Mouse (Mus musculus) monocyte, adult 5-6 weeks (primary cell): ENCODE results near the gene Hirip3. TPM values are rescaled to one million over a fixed set of nuclear protein-coding genes. Genes with fewer than 3 reads are reported as not detected.

Source experiments
- ATAC-seq: fragments of 153-309, 156-312 bp; replicated peaks from 2 replicates; pipeline ENCODE4 v1.8.0; 2017; ENCODE audit warnings: mild to moderate bottlenecking; ENCODE audit not compliant: low TSS enrichment, insufficient number of reproducible peaks, severe bottlenecking, poor library complexity, low FRiP score
- total RNA-seq: library from RNA; stranded (forward); fragments of 200-1000, 200-491, 200-594 nt; gene quantifications from 3 replicates; pipeline ENCODE4 v1.2.3, GENCODE M21; 2017

Hirip3 gene
- total RNA-seq, 1 experiment from 2014 or later, result 11.8 TPM

GRCm38 (mm10) chr7:126850161-126850560, 11.6 kb upstream of the Hirip3 start:
- ATAC-seq, result no peak

- ATAC-seq, result no peak
Observed at GRCm38 (mm10) chr7:126851192-126851591, 10.6 kb upstream of the Hirip3 start.

GRCm38 (mm10) chr7:126853454-126853853, 8.3 kb upstream of the Hirip3 start:
- ATAC-seq, result no peak

GRCm38 (mm10) chr7:126855641-126856040, 6.1 kb upstream of the Hirip3 start:
- ATAC-seq, result no peak

GRCm38 (mm10) chr7:126856741-126857420, 4.9 kb upstream of the Hirip3 start:
- ATAC-seq, result no peak

GRCm38 (mm10) chr7:126860987-126861386, 785 bp upstream of the Hirip3 start:
- ATAC-seq, result no peak

- peak; percentile 47 for ATAC-seq
Observed at GRCm38 (mm10) chr7:126862147-126862784, 494 bp downstream of the Hirip3 start, which contains the start of gene Ino80e. Gene Ino80e (minus strand): TSS chr7:126862377.

GRCm38 (mm10) chr7:126863791-126864190, 2.0 kb downstream of the Hirip3 start:
- ATAC-seq, result no peak

- ATAC-seq, result no peak
Observed at GRCm38 (mm10) chr7:126867534-126867933, 5.8 kb downstream of the Hirip3 start.

GRCm38 (mm10) chr7:126868003-126868402, 6.2 kb downstream of the Hirip3 start:
- no peak for ATAC-seq

GRCm38 (mm10) chr7:126869780-126870519, 8.2 kb downstream of the Hirip3 start:
- ATAC-seq, result no peak

- no peak for ATAC-seq
Observed at GRCm38 (mm10) chr7:126870520-126870891, 8.7 kb downstream of the Hirip3 start.

GRCm38 (mm10) chr7:126877239-126877638, 15.5 kb downstream of the Hirip3 start:
- ATAC-seq, result no peak

- ATAC-seq, result no peak
Observed at GRCm38 (mm10) chr7:126881040-126881439, 19.3 kb downstream of the Hirip3 start.

GRCm38 (mm10) chr7:126883731-126884181, 22.0 kb downstream of the Hirip3 start:
- ATAC-seq, result 0 out of 2 replicates have a peak, but pooled peaks have one; percentile 4

- ATAC-seq, result peak; percentile 94
Observed at GRCm38 (mm10) chr7:126884286-126885164, 22.8 kb downstream of the Hirip3 start, which contains the start of gene Taok2. Gene Taok2 (minus strand): TSS chr7:126884703.

- no peak for ATAC-seq
Observed at GRCm38 (mm10) chr7:126887281-126887680, 25.5 kb downstream of the Hirip3 start.

- no peak for ATAC-seq
Observed at GRCm38 (mm10) chr7:126888852-126889251, 27.1 kb downstream of the Hirip3 start.

- no peak for ATAC-seq
Observed at GRCm38 (mm10) chr7:126896912-126897311, 35.1 kb downstream of the Hirip3 start.
